Mouse (Mus musculus) spleen, adult 10 weeks (tissue): Measurements from ENCODE around the gene Calcoco1. TPM values are rescaled to one million over a fixed set of nuclear protein-coding genes. Genes with fewer than 3 reads are reported as not detected.

Experiments used
- polyA plus RNA-seq: library from polyadenylated mRNA; stranded (reverse); fragments of 350-450 nt; fragmentation: Illumina TruSeq; extraction: RNeasy Lipid Tissue Mini Kit (QIAGEN cat#74804); gene quantifications from one replicate; pipeline ENCODE4 v1.2.3, GENCODE M21; 2015; ENCODE audit warnings: low replicate concordance; ENCODE audit not compliant: insufficient read depth

Gene Calcoco1
- polyA plus RNA-seq: 32.9 TPM

DNA sequence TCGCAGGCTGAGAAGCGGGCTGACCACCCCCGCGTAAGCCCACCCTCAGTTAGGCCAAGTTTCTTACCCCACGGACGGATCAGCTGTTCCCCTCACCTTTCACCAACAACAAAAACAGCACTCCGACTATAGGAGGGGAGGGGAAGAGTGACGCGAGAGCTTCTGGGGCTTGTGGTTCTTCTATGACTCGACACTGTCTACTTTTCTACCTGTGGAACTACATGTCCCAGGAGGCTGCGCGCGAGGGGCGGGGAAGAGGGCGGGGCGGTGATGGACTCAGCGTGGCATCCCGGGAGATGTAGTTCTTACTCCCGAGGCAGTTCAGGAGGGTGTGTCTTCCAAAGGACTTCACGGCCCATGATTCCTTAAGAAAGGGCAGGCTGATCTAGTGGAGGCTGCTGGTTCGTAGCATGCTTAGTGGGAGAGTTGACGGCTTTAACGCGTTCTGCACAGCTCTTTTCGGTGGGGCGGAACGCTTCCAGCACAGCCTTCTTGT, at the start of gene Calcoco1:
TSS of gene Calcoco1 (minus strand) at position 199 of the 496 bp plus-strand sequence.

DNA sequence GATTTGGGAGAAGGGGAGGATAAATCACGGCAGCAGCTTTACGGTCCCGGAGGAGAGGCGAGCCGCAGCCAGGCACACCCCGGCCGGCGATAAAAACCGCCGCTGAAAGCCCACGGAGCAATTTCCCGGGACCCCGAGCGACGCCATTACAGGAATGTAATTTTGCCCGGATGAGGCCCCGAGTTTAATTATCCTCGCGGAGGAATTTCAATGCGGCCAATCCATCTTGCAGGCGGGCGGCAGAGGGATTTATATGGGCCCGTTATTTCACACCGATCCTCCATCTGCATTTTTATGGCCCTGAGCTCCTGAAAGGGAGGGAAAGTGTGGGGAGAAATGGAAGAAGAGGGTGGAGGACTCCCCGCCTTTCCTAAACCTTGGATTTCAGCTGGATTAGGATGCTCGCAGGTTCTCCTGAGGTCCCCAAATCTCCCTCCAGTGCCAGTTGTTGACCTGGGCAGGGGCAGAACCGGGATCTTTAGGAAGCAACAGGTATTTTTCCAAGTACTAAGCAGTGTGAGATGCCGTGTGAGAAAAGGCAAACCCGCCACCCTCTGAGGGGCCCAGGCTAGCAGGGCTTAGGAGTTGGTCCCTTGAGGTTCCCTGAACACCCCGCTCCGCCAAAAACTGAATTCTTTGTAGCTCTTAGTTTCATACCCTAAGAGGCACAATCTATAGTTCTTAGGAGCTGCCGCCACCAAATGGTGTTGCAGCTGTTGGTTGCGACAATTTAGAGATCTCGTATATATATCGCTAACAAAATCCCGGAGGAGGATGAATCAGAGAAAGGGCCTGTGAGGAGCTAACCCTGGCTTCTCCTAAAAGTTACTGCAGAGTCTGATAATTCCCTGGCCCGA, 49.5 kb downstream of the Calcoco1 start, which contains the start of gene Atp5g2:
TSS of gene Atp5g2 (minus strand) at position 138 of the 857 bp plus-strand sequence.

Other genes with a start within 250 kb of the Calcoco1 start
- not detected for gene Gm10337, start 218.5 kb downstream of the Calcoco1 start, polyA plus RNA-seq
- 3.3 TPM for gene Map3k12, start 205.1 kb downstream of the Calcoco1 start, polyA plus RNA-seq
- gene Tarbp2, start 204.0 kb downstream of the Calcoco1 start, polyA plus RNA-seq: 23.3 TPM
- gene Npff, start 197.2 kb downstream of the Calcoco1 start, polyA plus RNA-seq: 7.5 TPM
- gene Gm28047, start 97.1 kb downstream of the Calcoco1 start, polyA plus RNA-seq: not detected
- 114 TPM for gene Atf7, start 96.7 kb downstream of the Calcoco1 start, polyA plus RNA-seq
- gene Atp5g2, start 49.8 kb downstream of the Calcoco1 start, polyA plus RNA-seq: 65.2 TPM
- not detected for gene Hoxc13, start 198.9 kb upstream of the Calcoco1 start, polyA plus RNA-seq
- not detected for gene Hoxc12, start 214.6 kb upstream of the Calcoco1 start, polyA plus RNA-seq
- not detected for gene Hoxc11, start 232.2 kb upstream of the Calcoco1 start, polyA plus RNA-seq
- gene Hoxc10, start 244.6 kb upstream of the Calcoco1 start, polyA plus RNA-seq: not detected
- not detected for gene Hoxc5, start 245.3 kb upstream of the Calcoco1 start, polyA plus RNA-seq